Mouse (Mus musculus) T-cell, adult 66 days (primary cell): ENCODE results near the gene Ear2. TPM values are rescaled to one million over a fixed set of nuclear protein-coding genes. Genes with fewer than 3 reads are reported as not detected.

ENCODE experiments used
- total RNA-seq, 2 experiments: library from RNA; stranded (reverse); gene quantifications; 3 replicates in 1 of 2; 4 replicates in 1 of 2; pipeline ENCODE4 v1.2.4; 2023

Gene Ear2
- not detected for total RNA-seq

GRCm38 (mm10) chr14:44102354-44102753, at the start of gene Ear2:
Gene Ear2 (plus strand): TSS chr14:44102654.

DNA sequence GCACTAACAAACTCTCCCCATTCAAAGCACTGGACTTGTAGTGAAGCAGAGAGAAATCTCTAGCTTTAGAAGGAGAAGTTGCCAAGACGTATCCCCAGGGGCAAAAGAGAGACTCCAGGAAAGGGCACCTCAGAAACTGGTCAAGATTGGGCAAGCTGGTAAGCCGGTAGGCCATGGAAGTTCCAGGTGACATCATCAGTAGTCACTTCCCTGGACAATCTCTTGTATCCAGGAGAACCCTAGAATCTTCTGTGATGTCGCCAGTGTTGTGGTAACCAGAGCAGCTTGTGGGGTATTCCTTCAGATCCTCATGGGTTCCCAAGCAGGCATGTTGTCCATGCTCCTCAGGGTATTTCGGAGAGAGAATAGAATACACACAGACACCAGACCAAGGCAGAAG, 21.1 kb downstream of the Ear2 start, which contains the start of gene Gm3327:
Gene Gm3327 (plus strand): TSS at position 301 of the 400 bp plus-strand sequence.

Other genes starting within 250 kb of the Ear2 start
- gene Ear1, start 227.1 kb upstream of the Ear2 start, total RNA-seq, result not detected
- not detected for gene Ear10, start 179.1 kb upstream of the Ear2 start, total RNA-seq
- gene Gm8113, start 177.3 kb upstream of the Ear2 start, total RNA-seq, result not detected
- not detected for gene Ang5, start 145.6 kb upstream of the Ear2 start, total RNA-seq
- not detected for gene Ang6, start 100.4 kb upstream of the Ear2 start, total RNA-seq
- gene Gm3327, start 21.2 kb downstream of the Ear2 start, total RNA-seq, result not detected
- gene Gm8212, start 95.0 kb downstream of the Ear2 start, total RNA-seq, result not detected
- gene 4930503E14Rik, start 110.6 kb downstream of the Ear2 start, total RNA-seq, result not detected
- not detected for gene Gm8220, start 182.9 kb downstream of the Ear2 start, total RNA-seq
- gene Gm5930, start 235.9 kb downstream of the Ear2 start, total RNA-seq, result not detected